ENCODE assay signal across 14 mouse cellular contexts in the genomic region with DNA sequence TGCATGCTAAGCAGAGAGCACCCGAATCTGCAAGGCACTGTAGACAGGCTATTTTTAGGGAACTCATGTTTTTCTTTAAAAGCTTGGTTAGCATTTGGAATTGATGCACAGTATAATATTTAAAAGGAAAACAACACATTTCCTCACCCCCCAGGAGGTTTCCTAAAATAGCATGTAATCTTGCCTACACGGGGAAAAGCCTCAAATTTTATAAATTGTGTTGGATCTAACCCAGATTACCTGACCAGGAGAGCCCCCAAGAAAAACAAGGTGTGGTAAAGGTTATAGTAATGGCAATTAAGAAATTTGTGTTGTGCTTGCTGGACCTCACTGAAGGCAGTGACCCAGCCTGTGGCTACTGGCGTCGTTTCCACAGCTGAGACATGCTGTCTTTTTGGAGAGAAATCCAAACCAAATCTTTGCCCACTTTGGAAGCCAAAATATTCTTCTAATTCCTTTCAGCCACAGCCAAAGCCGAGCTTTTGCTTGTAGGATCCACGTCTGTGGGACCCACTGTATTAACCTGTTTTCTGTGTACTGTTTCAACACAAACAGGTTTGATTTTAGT.
DNase-seq lines count a peak whose midpoint lies in the region; ATAC-seq and TF ChIP-seq lines count a peak whose summit lies in the region.
"Had no signal": no experiment of that assay in that cellular context is flagged by ENCODE, and none has a peak within 500 bp of the region (broad histone marks: within the 10 kb centered on the region; RNA-seq: fewer than 3 reads in every experiment).

No protein-coding gene starts in this region.

- H3K27ac ChIP-seq in lung, embryonic 16.5 days (ENCODE audit: low read length): peak overlapping the region; percentile 62
- no peak overlapping the region for H3K27ac ChIP-seq in thymus, adult 2 months (ENCODE audit: control insufficient read depth, insufficient read depth, low read length)
- H3K27ac ChIP-seq: forebrain, embryonic 10.5 days; hindbrain, embryonic 13.5 days; intestine, embryonic 15.5 days; liver, embryonic 14.5 days had no signal

- intact Hi-C loops in heart, postnatal 25 days (cut with DNase I): no loop called here

- H3K4me2 ChIP-seq in lung, embryonic 16.5 days (ENCODE audit: low read depth, low read length): no peak overlapping the region
- H3K4me2 ChIP-seq: hindbrain, embryonic 13.5 days; intestine, embryonic 15.5 days had no signal

- TF ChIP-seq POLR2A in lung, adult 2 months (IDR thresholded peaks at IDR 0.05; ENCODE audit: borderline replicate concordance, extremely low read depth, low read depth, low read length): no peak
- TF ChIP-seq POLR2A in thymus, adult 2 months (IDR thresholded peaks at IDR 0.05; ENCODE audit: control insufficient read depth, extremely low read depth, insufficient read depth, low read length, poor library complexity): no peak

- no peak overlapping the region for H3K4me3 ChIP-seq in lung, embryonic 16.5 days (ENCODE audit: low read length)
- no peak overlapping the region for H3K4me3 ChIP-seq in lung, adult 2 months (replicated peaks; ENCODE audit: extremely low read depth, low read depth, low read length)
- no peak overlapping the region for H3K4me3 ChIP-seq in thymus, adult 2 months (ENCODE audit: control insufficient read depth, insufficient read depth, low read length)
- H3K4me3 ChIP-seq: forebrain, embryonic 10.5 days; hindbrain, embryonic 13.5 days; intestine, embryonic 15.5 days had no signal

- 74% methylated on average over 6 of the region's 6 CpGs for WGBS in lung, embryonic 16.5 days
- WGBS in lung, adult 2 months: 49% methylated on average over 6 of the region's 6 CpGs
- 81% methylated on average over 6 of the region's 6 CpGs for WGBS in thymus, adult 2 months

- peaks cover 14% of the 10 kb centered on the region; the same call in 1 of the 2 replicates for H3K4me1 ChIP-seq in lung, embryonic 16.5 days (replicated peaks; ENCODE audit: control insufficient read depth, insufficient read depth, low read length)
- H3K4me1 ChIP-seq in lung, adult 2 months (ENCODE audit: control insufficient read depth, insufficient read depth, low read length): peaks cover 9% of the 10 kb centered on the region; the same call in 1 of the 2 replicates
- H3K4me1 ChIP-seq in thymus, adult 2 months (replicated peaks; ENCODE audit: control insufficient read depth, insufficient read depth, low read length): no peaks in the 10 kb centered on the region
- H3K4me1 ChIP-seq: hindbrain, embryonic 13.5 days; intestine, embryonic 15.5 days had no signal

- H3K9me3 ChIP-seq in lung, embryonic 16.5 days (ENCODE audit: control insufficient read depth, low read length): no peaks in the 10 kb centered on the region
- H3K9me3 ChIP-seq: forebrain, embryonic 10.5 days; hindbrain, embryonic 13.5 days; intestine, embryonic 15.5 days had no signal

- H3K36me3 ChIP-seq in lung, embryonic 16.5 days (ENCODE audit: control insufficient read depth, insufficient read depth, low read length): no peaks in the 10 kb centered on the region
- no peaks in the 10 kb centered on the region for H3K36me3 ChIP-seq in thymus, adult 2 months (ENCODE audit: control insufficient read depth, insufficient read depth, low read length)
- H3K36me3 ChIP-seq: forebrain, embryonic 10.5 days; hindbrain, embryonic 13.5 days; intestine, embryonic 15.5 days had no signal

- no peak overlapping the region for H3K9ac ChIP-seq in lung, embryonic 16.5 days (ENCODE audit: low read length)
- H3K9ac ChIP-seq: hindbrain, embryonic 13.5 days; intestine, embryonic 15.5 days; liver, embryonic 14.5 days had no signal

- no peak for ATAC-seq in lung, embryonic 16.5 days (ENCODE audit: low read depth)
- ATAC-seq: intestine, embryonic 15.5 days had no signal

- H3K27me3 ChIP-seq in lung, embryonic 16.5 days (ENCODE audit: control insufficient read depth, insufficient read depth, low read depth, low read length): no peaks in the 10 kb centered on the region
- no peaks in the 10 kb centered on the region for H3K27me3 ChIP-seq in thymus, adult 2 months (ENCODE audit: control insufficient read depth, insufficient read depth, low read length)
- H3K27me3 ChIP-seq: hindbrain, embryonic 13.5 days; intestine, embryonic 15.5 days had no signal

- no peak for TF ChIP-seq CTCF in lung, adult 2 months (IDR thresholded peaks at IDR 0.05; ENCODE audit: insufficient read depth, low read length)
- no peak for TF ChIP-seq CTCF in thymus, adult 2 months (IDR thresholded peaks at IDR 0.05; ENCODE audit: borderline replicate concordance, control insufficient read depth, extremely low read depth, insufficient read depth, low read length, poor library complexity)

- peak; percentile 23 to 35 for DNase-seq in heart, adult 9 months (ENCODE audit: low spot score in 2 of 2)
- DNase-seq in heart, postnatal 25 days (ENCODE audit: low spot score): no peak
- no peak for DNase-seq in lung, adult 2 months
- peak; percentile 81 for DNase-seq in fibroblast of lung, adult 2 months (ENCODE audit: low read depth)
- DNase-seq in spleen, postnatal 4 days (ENCODE audit: low spot score in 2 of 2): no peak
- no peak for DNase-seq in thymus, adult 2 months
- DNase-seq: adrenal gland, adult 8-10 months; embryo, embryonic 11 days; midbrain, embryonic 14.5 days had no signal

Comparison
In these comparisons a context has a peak if more than half of its experiments do, and no peak if none do; other contexts are left out.
1. DNase-seq: peak in heart, adult 9 months (2 of 2) and fibroblast of lung, adult 2 months (single experiment); none in heart, postnatal 25 days (single experiment), lung, adult 2 months (single experiment), spleen, postnatal 4 days (0 of 2) and thymus, adult 2 months (single experiment).